Mouse (Mus musculus) MEL (cell line): Measurements from ENCODE around the gene Ptbp1. TPM values are rescaled to one million over a fixed set of nuclear protein-coding genes. Genes with fewer than 3 reads are reported as not detected.
"Not testable (repeated sequence)": the region's sequence is repeated elsewhere in the genome, so short reads cannot be mapped to it uniquely, and the experiment has no call there.

ENCODE experiments used
- DNase-seq: peaks from one replicate; pipeline ENCODE4 v3.0.0; 2011; ENCODE audit warnings: low read depth, low spot score
- H3K27ac ChIP-seq: 2 replicates; pipeline ENCODE4 v1.5.1; 2012; ENCODE audit warnings: low read depth, mild to moderate bottlenecking, control low read depth, low read length, moderate library complexity; ENCODE audit not compliant: control insufficient read depth
- H3K27me3 ChIP-seq, 2 experiments: fragments of 150-350 bp in 1 of 2; sonication (generic) in 1 of 2; 2 replicates each; pipeline ENCODE4 v1.6.1; 2012; ENCODE audit warnings: low read length in 2 of 2, mild to moderate bottlenecking in 2 of 2, improper control_type of control experiment in 1 of 2, moderate library complexity in 1 of 2; ENCODE audit not compliant: insufficient read depth in 2 of 2, control insufficient read depth in 1 of 2
- H3K36me3 ChIP-seq, 2 experiments: 2 replicates each; pipeline ENCODE4 v1.6.1; 2012 to 2014; ENCODE audit warnings: low read length in 2 of 2, improper control_type of control experiment in 1 of 2, inconsistent platforms in 1 of 2, mild to moderate bottlenecking in 1 of 2; ENCODE audit not compliant: insufficient read depth in 2 of 2, control insufficient read depth in 1 of 2
- H3K4me1 ChIP-seq, 2 experiments: fragments of 150-350 bp in 1 of 2; sonication (generic) in 1 of 2; 2 replicates each; pipeline ENCODE4 v1.6.1; 2012; ENCODE audit warnings: low read length in 2 of 2, improper control_type of control experiment in 1 of 2, mild to moderate bottlenecking in 1 of 2; ENCODE audit not compliant: insufficient read depth in 2 of 2, control insufficient read depth in 1 of 2
- H3K4me3 ChIP-seq, 2 experiments: fragments of 150-350 bp in 1 of 2; sonication (generic) in 1 of 2; 2 replicates each; pipeline ENCODE4 v1.5.1; 2012; ENCODE audit warnings: low read depth in 2 of 2, low read length in 2 of 2, mild to moderate bottlenecking in 2 of 2, moderate library complexity in 2 of 2, control low read depth in 1 of 2, improper control_type of control experiment in 1 of 2; ENCODE audit not compliant: control insufficient read depth in 1 of 2, insufficient read depth in 1 of 2
- H3K79me2 ChIP-seq: 2 replicates; pipeline ENCODE4 v1.6.1; 2012; ENCODE audit warnings: mild to moderate bottlenecking, low read length, moderate library complexity; ENCODE audit not compliant: control insufficient read depth, poor library complexity, insufficient read depth
- H3K9ac ChIP-seq: 2 replicates; pipeline ENCODE4 v1.6.1; 2012; ENCODE audit warnings: low read depth, mild to moderate bottlenecking, control low read depth, low read length, moderate library complexity; ENCODE audit not compliant: control insufficient read depth, poor library complexity, severe bottlenecking
- H3K9me3 ChIP-seq: fragments of 150-350 bp; sonication (generic); replicated peaks from 2 replicates; pipeline ENCODE4 v1.6.1; 2012; ENCODE audit warnings: mild to moderate bottlenecking, low read length, improper control_type of control experiment, moderate library complexity; ENCODE audit not compliant: insufficient read depth
- BHLHE40 ChIP-seq: IDR thresholded peaks from 2 replicates; pipeline ENCODE4 v1.6.1; 2012; ENCODE audit warnings: low read depth, mild to moderate bottlenecking, inconsistent platforms, low read length, improper control_type of control experiment, borderline replicate concordance
- CTCF ChIP-seq, 3 experiments: IDR thresholded peaks in 2 of 3; conservative IDR thresholded peaks in 1 of 3; 2 replicates each; pipeline ENCODE4 v1.5.1; 2011 to 2012; ENCODE audit warnings: low read length in 3 of 3, low read depth in 2 of 3, mild to moderate bottlenecking in 2 of 3, improper control_type of control experiment in 1 of 3, inconsistent platforms in 1 of 3, mixed read lengths in 1 of 3, moderate library complexity in 1 of 3; ENCODE audit not compliant: control insufficient read depth in 1 of 3, insufficient read depth in 1 of 3, poor library complexity in 1 of 3, severe bottlenecking in 1 of 3
- MAFK ChIP-seq: IDR thresholded peaks from 2 replicates; pipeline ENCODE4 v1.6.1; 2011; ENCODE audit warnings: low read depth, mild to moderate bottlenecking, low read length, improper control_type of control experiment, borderline replicate concordance
- MAX ChIP-seq: IDR thresholded peaks from 2 replicates; pipeline ENCODE4 v1.6.1; 2011; ENCODE audit warnings: low read length, improper control_type of control experiment
- MAZ ChIP-seq: IDR thresholded peaks from 2 replicates; pipeline ENCODE4 v1.6.1; 2012; ENCODE audit warnings: low read depth, mild to moderate bottlenecking, inconsistent platforms, low read length, improper control_type of control experiment
- MEF2A ChIP-seq: IDR thresholded peaks from 2 replicates; pipeline ENCODE4 v1.6.1; 2014; ENCODE audit warnings: low read depth, mild to moderate bottlenecking, inconsistent platforms, low read length, improper control_type of control experiment; ENCODE audit not compliant: poor library complexity, insufficient replicate concordance, severe bottlenecking; ENCODE audit errors: extremely low read depth
- MXI1 ChIP-seq: IDR thresholded peaks from 2 replicates; pipeline ENCODE4 v1.6.1; 2011; ENCODE audit warnings: mild to moderate bottlenecking, low read depth, low read length, improper control_type of control experiment
- MYC ChIP-seq: IDR thresholded peaks from 2 replicates; pipeline ENCODE4 v1.6.1; 2011; ENCODE audit warnings: low read depth, mild to moderate bottlenecking, low read length, improper control_type of control experiment, moderate library complexity
- NELFE ChIP-seq: IDR thresholded peaks from 2 replicates; pipeline ENCODE4 v1.6.1; 2011; ENCODE audit warnings: low read depth, low read length, improper control_type of control experiment
- RAD21 ChIP-seq: IDR thresholded peaks from 2 replicates; pipeline ENCODE4 v1.6.1; 2011; ENCODE audit warnings: mild to moderate bottlenecking, low read depth, low read length, improper control_type of control experiment
- SIN3A ChIP-seq: IDR thresholded peaks from 2 replicates; pipeline ENCODE4 v1.6.1; 2012; ENCODE audit warnings: low read length, improper control_type of control experiment, inconsistent platforms
- SMC3 ChIP-seq: IDR thresholded peaks from 2 replicates; pipeline ENCODE4 v1.6.1; 2011; ENCODE audit warnings: low read depth, low read length, improper control_type of control experiment
- TAL1 ChIP-seq: IDR thresholded peaks from 2 replicates; pipeline ENCODE4 v1.6.1; 2012; ENCODE audit warnings: mild to moderate bottlenecking, inconsistent platforms, low read length, moderate library complexity, mixed read lengths
- TBP ChIP-seq: IDR thresholded peaks from 2 replicates; pipeline ENCODE4 v1.8.0; 2011; ENCODE audit warnings: low read depth, low read length, improper control_type of control experiment
- USF1 ChIP-seq: IDR thresholded peaks from 2 replicates; pipeline ENCODE4 v1.6.1; 2014; ENCODE audit warnings: low read depth, mild to moderate bottlenecking, inconsistent platforms, low read length, improper control_type of control experiment, moderate library complexity
- ZC3H11A ChIP-seq: IDR thresholded peaks from 2 replicates; pipeline ENCODE4 v1.6.1; 2012; ENCODE audit warnings: low read depth, mild to moderate bottlenecking, inconsistent platforms, low read length, improper control_type of control experiment
- ZNF384 ChIP-seq: IDR thresholded peaks from 2 replicates; pipeline ENCODE4 v1.6.1; 2012; ENCODE audit warnings: low read depth, mild to moderate bottlenecking, inconsistent platforms, low read length, improper control_type of control experiment
- polyA plus RNA-seq, 2 experiments: library from polyadenylated mRNA; stranded (reverse) in 1 of 2; unstranded in 1 of 2; fragments of >175 nt in 1 of 2; fragments of >200 nt in 1 of 2; gene quantifications; 2 replicates each; pipeline versions ENCODE4 v1.2.1 to v1.2.4; 2012; ENCODE audit warnings: low replicate concordance in 2 of 2, low read depth in 1 of 2; ENCODE audit not compliant: insufficient read length in 2 of 2, insufficient read depth in 1 of 2, missing spikeins in 1 of 2
- total RNA-seq: library from RNA; depleted of rRNA; stranded (reverse); fragments of 300-350 nt; gene quantifications from 2 replicates; pipeline ENCODE4 v1.2.3, GENCODE M21; 2012

Gene Ptbp1
- total and polyA plus RNA-seq, 3 experiments: 301 to 837 (median 329) TPM

- no peak within 1 kb of the TSS for H3K9ac ChIP-seq
- no peaks in the 10 kb centered on the region for H3K9me3 ChIP-seq
- no peaks in the 10 kb centered on the region for H3K36me3 ChIP-seq
- DNase-seq: no peak
- H3K27ac ChIP-seq: no peak within 1 kb of the TSS
- no peaks in the 10 kb centered on the region; a peak in 1 of 4 replicates for H3K4me1 ChIP-seq
- TF ChIP-seq MEF2A (no peak), ZC3H11A (no peak), SIN3A (no peak), CTCF (IDR thresholded peaks at IDR 0.05 in 2 of 3, conservative IDR thresholded peaks at IDR 0.05 in 1 of 3; ENCODE audit: control insufficient read depth in 1 of 3, insufficient read depth in 1 of 3, low read depth in 2 of 3, low read length in 3 of 3, poor library complexity in 1 of 3, severe bottlenecking in 1 of 3) (no peak), MAFK (no peak), TAL1 (no peak), MAX (no peak), NELFE (no peak), USF1 (no peak)
- H3K79me2 ChIP-seq: no peaks in the 10 kb centered on the region
- no peaks in the 10 kb centered on the region for H3K27me3 ChIP-seq
- no peak within 1 kb of the TSS for H3K4me3 ChIP-seq
Measured at GRCm38 (mm10) chr10:79890670-79891069, 36.4 kb downstream of the Ptbp1 start, which contains the start of gene Cfd. TSS of gene Cfd (plus strand) at chr10:79890853.

- H3K27me3 ChIP-seq, H3K4me3 ChIP-seq, H3K27ac ChIP-seq: not testable (repeated sequence)
- TF ChIP-seq ZNF384: peak; percentile 68
- TF ChIP-seq TBP: peak; percentile 95
- peak; percentile 44; the same call in 1 of the 2 replicates for TF ChIP-seq SIN3A
- peak; percentile 52 to 94 (median 85) for TF ChIP-seq CTCF (IDR thresholded peaks at IDR 0.05 in 2 of 3, conservative IDR thresholded peaks at IDR 0.05 in 1 of 3; ENCODE audit: control insufficient read depth in 1 of 3, insufficient read depth in 1 of 3, low read depth in 2 of 3, low read length in 3 of 3, poor library complexity in 1 of 3, severe bottlenecking in 1 of 3)
- peak; percentile 51; the same call in 1 of the 2 replicates for TF ChIP-seq MAZ
- peak; percentile 83 for TF ChIP-seq SMC3
- 0 out of 2 replicates have a peak, but pooled peaks have one; percentile 8 for TF ChIP-seq BHLHE40
- TF ChIP-seq ZC3H11A: peak; percentile 71
- TF ChIP-seq MYC: peak; percentile 78
- TF ChIP-seq MXI1: peak; percentile 49; the same call in 1 of the 2 replicates
- TF ChIP-seq MAX: peak; percentile 26
- TF ChIP-seq RAD21: peak; percentile 71
- TF ChIP-seq, all 39 proteins: peak for 12; not testable (repeated sequence) for 27
- not testable (repeated sequence) for H3K4me1 ChIP-seq, H3K79me2 ChIP-seq, H3K9me3 ChIP-seq, H3K36me3 ChIP-seq, H3K9ac ChIP-seq
- peak; percentile 84 for DNase-seq
Measured at GRCm38 (mm10) chr10:79892451-79893118, 38.4 kb downstream of the Ptbp1 start.
